Mouse (Mus musculus): ENCODE data around the gene Cep162. TPM values are rescaled to one million over a fixed set of nuclear protein-coding genes. Genes with fewer than 3 reads are reported as not detected.

The Cep162 gene
- polyA plus RNA-seq, 1 experiment from 2014 or later = 5.8 TPM

- Histone ChIP-seq H3K9ac (ENCODE audit: low read length) (no peak overlapping the region), H3K27me3 (ENCODE audit: control insufficient read depth, insufficient read depth, low read length) (no peaks in the 10 kb centered on the region), H3K27ac (ENCODE audit: low read length) (no peak overlapping the region), H3K4me2 (ENCODE audit: low read depth, low read length) (no peak overlapping the region), H3K36me3 (ENCODE audit: control insufficient read depth, insufficient read depth, low read length) (no peaks in the 10 kb centered on the region), H3K4me3 (replicated peaks; ENCODE audit: low read length) (no peak overlapping the region), H3K9me3 (replicated peaks; ENCODE audit: control insufficient read depth, low read length) (no peaks in the 10 kb centered on the region), H3K4me1 (ENCODE audit: control insufficient read depth, insufficient read depth, low read length) (no peaks in the 10 kb centered on the region)
- ATAC-seq (ENCODE audit: insufficient read depth, low FRiP score) = no peak
- 76% methylated on average over 3 of the region's 3 CpGs for WGBS
Observed at GRCm38 (mm10) chr9:87170891-87171290, 84.4 kb downstream of the Cep162 start.

- ATAC-seq (ENCODE audit: insufficient read depth, low FRiP score) = no peak
- no peaks in the 10 kb centered on the region for H3K36me3 ChIP-seq (ENCODE audit: control insufficient read depth, insufficient read depth, low read length)
- H3K9me3 ChIP-seq (replicated peaks; ENCODE audit: control insufficient read depth, low read length) = no peaks in the 10 kb centered on the region
- H3K27ac ChIP-seq (ENCODE audit: low read length) = no peak overlapping the region
- H3K4me2 ChIP-seq (ENCODE audit: low read depth, low read length) = no peak overlapping the region
- no peaks in the 10 kb centered on the region for H3K4me1 ChIP-seq (ENCODE audit: control insufficient read depth, insufficient read depth, low read length)
- no peak overlapping the region for H3K9ac ChIP-seq (ENCODE audit: low read length)
- H3K27me3 ChIP-seq (ENCODE audit: control insufficient read depth, insufficient read depth, low read length) = no peaks in the 10 kb centered on the region
- 86% methylated on average over 12 of the region's 12 CpGs for WGBS
- H3K4me3 ChIP-seq (replicated peaks; ENCODE audit: low read length) = no peak overlapping the region
Observed at GRCm38 (mm10) chr9:87169144-87169543, 86.2 kb downstream of the Cep162 start.

GRCm38 (mm10) chr9:87168051-87168450 lies 87.3 kb downstream of the Cep162 start:
- no peaks in the 10 kb centered on the region for H3K36me3 ChIP-seq (ENCODE audit: control insufficient read depth, insufficient read depth, low read length)

DNA sequence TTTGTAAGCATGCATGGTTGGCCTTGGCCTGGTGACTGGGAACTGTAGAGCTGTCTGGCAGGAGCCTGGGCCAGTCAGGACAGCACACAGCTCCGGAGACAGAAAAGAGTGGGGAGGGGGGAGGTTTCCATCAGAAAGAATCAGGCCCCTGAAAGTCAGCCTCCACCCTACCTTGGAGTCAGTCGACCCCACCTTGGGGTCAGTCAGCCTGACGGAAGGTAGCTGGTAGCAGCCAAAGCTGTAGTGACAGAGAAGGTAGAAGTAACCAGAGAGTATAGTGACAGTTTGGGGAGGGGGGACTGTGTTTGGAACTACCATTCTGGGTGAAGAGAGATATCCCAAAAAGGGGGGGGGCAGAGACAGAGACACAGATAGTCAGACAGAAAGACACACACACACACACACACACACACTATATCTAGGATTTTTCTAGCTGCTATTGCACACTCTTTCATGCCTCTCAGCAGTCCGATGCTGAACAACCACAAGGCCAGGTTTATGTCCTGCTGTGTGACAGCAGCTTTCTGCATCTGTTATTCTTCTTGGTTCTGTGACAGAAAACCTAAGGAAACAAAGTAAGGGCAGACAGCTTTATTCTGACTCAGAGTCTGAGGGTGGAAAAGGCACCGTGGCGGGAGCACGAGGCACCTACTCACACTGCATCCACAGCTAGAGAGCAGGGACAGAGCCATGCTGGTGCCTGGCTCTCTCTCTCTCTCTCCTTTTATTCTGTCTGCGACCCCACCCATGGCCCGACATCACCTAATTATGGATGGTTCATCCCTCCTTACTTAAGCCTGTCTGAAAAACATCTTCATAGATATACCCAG lies 88.1 kb downstream of the Cep162 start:
- 68% methylated on average over 9 of the region's 9 CpGs for WGBS
- H3K4me2 ChIP-seq (ENCODE audit: low read depth, low read length) = no peak overlapping the region
- H3K4me1 ChIP-seq (ENCODE audit: control insufficient read depth, insufficient read depth, low read length) = no peaks in the 10 kb centered on the region
- no peak overlapping the region for H3K27ac ChIP-seq (ENCODE audit: low read length)
- no peak for ATAC-seq (ENCODE audit: insufficient read depth, low FRiP score)
- H3K9ac ChIP-seq (ENCODE audit: low read length) = no peak overlapping the region
- H3K27me3 ChIP-seq (ENCODE audit: control insufficient read depth, insufficient read depth, low read length) = no peaks in the 10 kb centered on the region
- H3K9me3 ChIP-seq (replicated peaks; ENCODE audit: control insufficient read depth, low read length) = no peaks in the 10 kb centered on the region
- no peaks in the 10 kb centered on the region for H3K36me3 ChIP-seq (ENCODE audit: control insufficient read depth, insufficient read depth, low read length)
- H3K4me3 ChIP-seq (replicated peaks; ENCODE audit: low read length) = no peak overlapping the region

More at GRCm38 (mm10) chr9:87168051-87168450, 87.3 kb downstream of the Cep162 start:
- H3K9ac ChIP-seq (ENCODE audit: low read length) = no peak overlapping the region
- H3K9me3 ChIP-seq (replicated peaks; ENCODE audit: control insufficient read depth, low read length) = no peaks in the 10 kb centered on the region
- H3K4me1 ChIP-seq (ENCODE audit: control insufficient read depth, insufficient read depth, low read length) = no peaks in the 10 kb centered on the region
- WGBS = 52% methylated on average over 3 of the region's 3 CpGs
- no peaks in the 10 kb centered on the region for H3K27me3 ChIP-seq (ENCODE audit: control insufficient read depth, insufficient read depth, low read length)
- H3K27ac ChIP-seq (ENCODE audit: low read length) = no peak overlapping the region
- ATAC-seq (ENCODE audit: insufficient read depth, low FRiP score) = no peak
- H3K4me3 ChIP-seq (replicated peaks; ENCODE audit: low read length) = no peak overlapping the region
- no peak overlapping the region for H3K4me2 ChIP-seq (ENCODE audit: low read depth, low read length)

- Histone ChIP-seq H3K4me2 (ENCODE audit: low read depth, low read length) (no peak overlapping the region), H3K36me3 (ENCODE audit: control insufficient read depth, insufficient read depth, low read length) (no peaks in the 10 kb centered on the region), H3K9me3 (replicated peaks; ENCODE audit: control insufficient read depth, low read length) (no peaks in the 10 kb centered on the region), H3K27me3 (ENCODE audit: control insufficient read depth, insufficient read depth, low read length) (no peaks in the 10 kb centered on the region), H3K9ac (ENCODE audit: low read length) (no peak overlapping the region), H3K4me3 (replicated peaks; ENCODE audit: low read length) (no peak overlapping the region), H3K4me1 (ENCODE audit: control insufficient read depth, insufficient read depth, low read length) (no peaks in the 10 kb centered on the region), H3K27ac (ENCODE audit: low read length) (no peak overlapping the region)
- 82% methylated on average over 4 of the region's 4 CpGs for WGBS
- ATAC-seq (ENCODE audit: insufficient read depth, low FRiP score) = no peak
Observed at GRCm38 (mm10) chr9:87162559-87162958, 92.8 kb downstream of the Cep162 start.

DNA sequence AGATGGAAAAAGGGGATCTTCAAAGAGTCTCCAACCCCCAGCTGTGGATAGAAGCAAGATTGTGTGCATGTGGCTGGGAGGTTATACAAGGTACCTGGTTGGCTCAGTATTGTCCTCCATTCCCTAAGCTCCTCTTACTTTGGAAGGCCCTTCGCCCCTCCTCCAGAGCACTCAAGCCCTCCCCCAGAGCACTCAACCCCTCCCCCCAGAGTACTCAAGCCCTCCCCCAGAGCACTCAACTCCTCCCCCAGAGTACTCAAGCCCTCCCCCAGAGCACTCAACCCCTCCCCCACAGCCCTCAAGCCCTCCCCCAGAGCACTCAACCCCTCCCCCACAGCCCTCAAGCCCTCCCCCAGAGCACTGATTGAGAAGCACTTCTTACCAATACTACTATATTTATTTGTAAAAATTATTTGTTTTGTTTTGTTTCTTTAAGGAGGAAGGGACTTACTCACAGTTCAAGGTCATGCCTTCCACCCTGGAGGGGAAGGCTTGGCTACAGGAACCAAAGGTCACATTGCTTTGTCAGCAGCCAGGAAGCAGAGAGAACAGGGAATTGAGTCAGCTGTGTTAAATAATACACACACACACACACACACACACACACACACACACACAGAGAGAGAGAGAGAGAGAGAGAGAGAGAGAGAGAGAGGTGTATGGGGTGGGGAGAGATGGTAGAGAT lies 102.6 kb downstream of the Cep162 start:
- ATAC-seq (ENCODE audit: insufficient read depth, low FRiP score) = no peak

DNA sequence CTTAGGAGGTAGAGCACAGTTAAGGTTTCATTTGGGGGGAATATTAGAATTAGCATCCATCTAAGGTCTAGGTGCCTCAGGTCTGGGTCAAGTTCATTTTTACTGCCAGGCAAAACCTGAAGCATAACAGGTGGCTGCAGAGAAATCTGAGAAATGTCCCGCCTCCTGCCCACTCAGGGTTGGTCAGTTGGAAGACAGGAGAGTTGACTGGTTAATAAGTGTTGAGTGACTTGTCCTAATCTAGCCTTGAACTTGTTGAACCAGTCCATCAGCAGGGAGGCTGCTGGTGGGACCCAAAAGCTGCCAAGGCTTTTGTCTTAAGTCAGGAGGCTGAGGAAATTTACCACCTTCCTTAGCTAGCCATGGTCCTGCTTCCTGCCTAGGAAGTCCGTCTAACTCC lies 107.4 kb downstream of the Cep162 start:
- ATAC-seq (ENCODE audit: insufficient read depth, low FRiP score) = peak; percentile 79
- Histone ChIP-seq H3K9me3 (replicated peaks; ENCODE audit: control insufficient read depth, low read length) (no peaks in the 10 kb centered on the region), H3K36me3 (ENCODE audit: control insufficient read depth, insufficient read depth, low read length) (no peaks in the 10 kb centered on the region), H3K4me2 (ENCODE audit: low read depth, low read length) (no peak overlapping the region), H3K4me1 (ENCODE audit: control insufficient read depth, insufficient read depth, low read length) (peaks cover 5% of the 10 kb centered on the region; the same call in 1 of the 2 replicates), H3K27ac (ENCODE audit: low read length) (no peak overlapping the region), H3K9ac (ENCODE audit: low read length) (no peak overlapping the region), H3K27me3 (ENCODE audit: control insufficient read depth, insufficient read depth, low read length) (peaks cover 31% of the 10 kb centered on the region; the same call in 1 of the 2 replicates), H3K4me3 (replicated peaks; ENCODE audit: low read length) (no peak overlapping the region)
- WGBS = 50% methylated on average over 2 of the region's 2 CpGs

More for the DNA sequence above, 102.6 kb downstream of the Cep162 start:
- H3K9ac ChIP-seq (ENCODE audit: low read length) = no peak overlapping the region
- H3K27me3 ChIP-seq (ENCODE audit: control insufficient read depth, insufficient read depth, low read length) = no peaks in the 10 kb centered on the region
- H3K9me3 ChIP-seq (replicated peaks; ENCODE audit: control insufficient read depth, low read length) = no peaks in the 10 kb centered on the region
- no peak overlapping the region for H3K4me3 ChIP-seq (replicated peaks; ENCODE audit: low read length)
- no peak overlapping the region for H3K4me2 ChIP-seq (ENCODE audit: low read depth, low read length)
- WGBS = 90% methylated on average over 1 of the region's 1 CpGs
- no peaks in the 10 kb centered on the region for H3K36me3 ChIP-seq (ENCODE audit: control insufficient read depth, insufficient read depth, low read length)
- H3K27ac ChIP-seq (ENCODE audit: low read length) = no peak overlapping the region
- H3K4me1 ChIP-seq (ENCODE audit: control insufficient read depth, insufficient read depth, low read length) = no peaks in the 10 kb centered on the region

GRCm38 (mm10) chr9:87146400-87146799 lies 108.9 kb downstream of the Cep162 start:
- Histone ChIP-seq H3K27ac (ENCODE audit: low read length) (no peak overlapping the region), H3K4me1 (ENCODE audit: control insufficient read depth, insufficient read depth, low read length) (peaks cover 5% of the 10 kb centered on the region; the same call in 1 of the 2 replicates), H3K27me3 (ENCODE audit: control insufficient read depth, insufficient read depth, low read length) (peaks cover 31% of the 10 kb centered on the region; the same call in 1 of the 2 replicates), H3K4me2 (ENCODE audit: low read depth, low read length) (no peak overlapping the region), H3K9me3 (replicated peaks; ENCODE audit: control insufficient read depth, low read length) (no peaks in the 10 kb centered on the region), H3K36me3 (ENCODE audit: control insufficient read depth, insufficient read depth, low read length) (no peaks in the 10 kb centered on the region), H3K9ac (ENCODE audit: low read length) (no peak overlapping the region), H3K4me3 (replicated peaks; ENCODE audit: low read length) (no peak overlapping the region)
- no peak for ATAC-seq (ENCODE audit: insufficient read depth, low FRiP score)
- 88% methylated on average over 4 of the region's 4 CpGs for WGBS

- H3K4me3 ChIP-seq (replicated peaks; ENCODE audit: low read length) = no peak overlapping the region
- H3K36me3 ChIP-seq (ENCODE audit: control insufficient read depth, insufficient read depth, low read length) = no peaks in the 10 kb centered on the region
- H3K4me1 ChIP-seq (ENCODE audit: control insufficient read depth, insufficient read depth, low read length) = peaks cover 5% of the 10 kb centered on the region; the same call in 1 of the 2 replicates
- H3K27me3 ChIP-seq (ENCODE audit: control insufficient read depth, insufficient read depth, low read length) = peaks cover 31% of the 10 kb centered on the region; the same call in 1 of the 2 replicates
- no peak overlapping the region for H3K4me2 ChIP-seq (ENCODE audit: low read depth, low read length)
- H3K9ac ChIP-seq (ENCODE audit: low read length) = no peak overlapping the region
- no peak for ATAC-seq (ENCODE audit: insufficient read depth, low FRiP score)
- 35% methylated on average over 11 of the region's 11 CpGs for WGBS
- no peaks in the 10 kb centered on the region for H3K9me3 ChIP-seq (replicated peaks; ENCODE audit: control insufficient read depth, low read length)
- H3K27ac ChIP-seq (ENCODE audit: low read length) = no peak overlapping the region
Observed at GRCm38 (mm10) chr9:87145671-87146070, 109.7 kb downstream of the Cep162 start.

All from stomach, embryonic 16.5 days (tissue).